ENCODE assay signal across 18 mouse cellular contexts in genomic region chr13:64022786-64023468, GRCm38 (mm10).
DNase-seq lines count a peak whose midpoint lies in the region; ATAC-seq lines count a peak whose summit lies in the region.
"Had no signal": no experiment of that assay in that cellular context is flagged by ENCODE, and none has a peak within 500 bp of the region (broad histone marks: within the 10 kb centered on the region; RNA-seq: fewer than 3 reads in every experiment).

No protein-coding gene starts in this region.

- DNase-seq in frontal cortex, adult 2 months (ENCODE audit: extremely low spot score in 1 of 2, low spot score in 1 of 2) = peak; percentile 26 to 41
- no peak for DNase-seq in frontal cortex, postnatal 25 days (ENCODE audit: low spot score in 2 of 2)
- DNase-seq in right cerebral cortex, adult 2 months (ENCODE audit: low spot score in 2 of 2) = peak; percentile 18 to 25
- no peak for DNase-seq in right cerebral cortex, postnatal 4 days
- DNase-seq in kidney, postnatal 4 days = no peak
- no peak for DNase-seq in adrenal gland, adult (ENCODE audit: inconsistent age in 2 of 2, low spot score in 1 of 2)
- DNase-seq: cerebellum, adult 8-10 months; gastrocnemius, postnatal 25 days; heart, adult 2 months; heart, postnatal 4 days; liver; thymus, adult 18-20 months; thymus, postnatal 4 days had no signal

- no peaks in the 10 kb centered on the region for H3K36me3 ChIP-seq in embryonic facial prominence, embryonic 15.5 days
- H3K36me3 ChIP-seq: midbrain, embryonic 13.5 days had no signal

- H3K4me2 ChIP-seq in embryonic facial prominence, embryonic 15.5 days (replicated peaks) = no peak overlapping the region
- H3K4me2 ChIP-seq: midbrain, embryonic 13.5 days had no signal

- peaks cover 53% of the 10 kb centered on the region for H3K4me1 ChIP-seq in embryonic facial prominence, embryonic 15.5 days

- ATAC-seq in embryonic facial prominence, embryonic 15.5 days (ENCODE audit: insufficient number of reproducible peaks, low FRiP score, low TSS enrichment, low read depth) = no peak
- ATAC-seq: hindbrain, postnatal 0 days; lung, postnatal 0 days; midbrain, embryonic 13.5 days had no signal

- no peaks in the 10 kb centered on the region for H3K27me3 ChIP-seq in embryonic facial prominence, embryonic 15.5 days
- H3K27me3 ChIP-seq: CH12.LX; midbrain, embryonic 13.5 days had no signal

- H3K9ac ChIP-seq in embryonic facial prominence, embryonic 15.5 days = no peak overlapping the region
- H3K9ac ChIP-seq: midbrain, embryonic 13.5 days had no signal

- no peaks in the 10 kb centered on the region for H3K9me3 ChIP-seq in embryonic facial prominence, embryonic 15.5 days (replicated peaks)
- H3K9me3 ChIP-seq: midbrain, embryonic 13.5 days had no signal

- 52% methylated on average over 15 of the region's 15 CpGs for WGBS in embryonic facial prominence, embryonic 15.5 days

- H3K4me3 ChIP-seq in embryonic facial prominence, embryonic 15.5 days (replicated peaks) = no peak overlapping the region
- H3K4me3 ChIP-seq: heart, adult 2 months; midbrain, embryonic 13.5 days had no signal

- H3K27ac ChIP-seq in embryonic facial prominence, embryonic 15.5 days (replicated peaks) = peak overlapping the region; percentile 39; the same call in 1 of the 2 replicates
- H3K27ac ChIP-seq: heart, adult 2 months; hindbrain, postnatal 0 days; midbrain, embryonic 13.5 days had no signal

Comparison
In these comparisons a context has a peak if more than half of its experiments do, and no peak if none do; other contexts are left out.
1. DNase-seq: peak in frontal cortex, adult 2 months (2 of 2) and right cerebral cortex, adult 2 months (2 of 2); none in frontal cortex, postnatal 25 days (0 of 2), right cerebral cortex, postnatal 4 days (single experiment), kidney, postnatal 4 days (0 of 2) and adrenal gland, adult (0 of 2).